Mouse (Mus musculus): ENCODE results near the gene Adamts4. TPM values are rescaled to one million over a fixed set of nuclear protein-coding genes. Genes with fewer than 3 reads are reported as not detected.
A peak's percentile ranks its signal among the peaks of the same experiment; 100 is the strongest.

The Adamts4 gene
- polyA plus RNA-seq, 1 experiment from 2014 or later: 6.1 TPM

- H3K36me3 ChIP-seq (replicated peaks; ENCODE audit: control insufficient read depth, insufficient read depth, low read depth, low read length): no peaks in the 10 kb centered on the region
- H3K9me3 ChIP-seq (replicated peaks; ENCODE audit: control insufficient read depth, low read length): no peaks in the 10 kb centered on the region
- peak; percentile 86; the same call in 1 of the 2 replicates for ATAC-seq (replicated peaks; ENCODE audit: insufficient number of reproducible peaks, low FRiP score, low TSS enrichment, low read depth)
- no peak overlapping the region for H3K9ac ChIP-seq (replicated peaks; ENCODE audit: low read length)
- peak overlapping the region; percentile 37 for H3K4me2 ChIP-seq (ENCODE audit: low read depth, low read length)
- H3K27ac ChIP-seq (replicated peaks; ENCODE audit: low read depth, low read length): peak overlapping the region; percentile 35; the same call in 1 of the 2 replicates
- peaks cover 2% of the 10 kb centered on the region; the same call in 1 of the 2 replicates for H3K4me1 ChIP-seq (ENCODE audit: control insufficient read depth, insufficient read depth, low read length)
- H3K4me3 ChIP-seq (ENCODE audit: low read depth, low read length): 0 out of 2 replicates have a peak overlapping the region, but pooled peaks have one; percentile 12
- WGBS: 6% methylated on average over 2 of the region's 2 CpGs
- no peaks in the 10 kb centered on the region for H3K27me3 ChIP-seq (ENCODE audit: control insufficient read depth, insufficient read depth, low read length)
- peak; percentile 53 for DNase-seq (ENCODE audit: low spot score)
Measured at GRCm38 (mm10) chr1:171263185-171263611, 13.0 kb downstream of the Adamts4 start.

- Histone ChIP-seq H3K4me2 (ENCODE audit: low read depth, low read length) (no peak overlapping the region), H3K9ac (replicated peaks; ENCODE audit: low read length) (no peak overlapping the region), H3K36me3 (replicated peaks; ENCODE audit: control insufficient read depth, insufficient read depth, low read depth, low read length) (no peaks in the 10 kb centered on the region), H3K9me3 (replicated peaks; ENCODE audit: control insufficient read depth, low read length) (no peaks in the 10 kb centered on the region), H3K4me1 (ENCODE audit: control insufficient read depth, insufficient read depth, low read length) (peaks cover 2% of the 10 kb centered on the region; the same call in 1 of the 2 replicates), H3K27me3 (ENCODE audit: control insufficient read depth, insufficient read depth, low read length) (no peaks in the 10 kb centered on the region), H3K4me3 (ENCODE audit: low read depth, low read length) (no peak overlapping the region), H3K27ac (replicated peaks; ENCODE audit: low read depth, low read length) (no peak overlapping the region)
- DNase-seq (ENCODE audit: low spot score): no peak
- no peak for ATAC-seq (replicated peaks; ENCODE audit: insufficient number of reproducible peaks, low FRiP score, low TSS enrichment, low read depth)
- 81% methylated on average over 3 of the region's 3 CpGs for WGBS
Measured at GRCm38 (mm10) chr1:171263666-171264461, 13.6 kb downstream of the Adamts4 start.

GRCm38 (mm10) chr1:171265971-171266744, 15.9 kb downstream of the Adamts4 start:
- 68% methylated on average over 4 of the region's 4 CpGs for WGBS
- DNase-seq (ENCODE audit: low spot score) (no peak), ATAC-seq (replicated peaks; ENCODE audit: insufficient number of reproducible peaks, low FRiP score, low TSS enrichment, low read depth) (no peak)
- no peaks in the 10 kb centered on the region for H3K36me3 ChIP-seq (replicated peaks; ENCODE audit: control insufficient read depth, insufficient read depth, low read depth, low read length)
- no peaks in the 10 kb centered on the region for H3K9me3 ChIP-seq (replicated peaks; ENCODE audit: control insufficient read depth, low read length)
- no peak overlapping the region for H3K4me3 ChIP-seq (ENCODE audit: low read depth, low read length)
- no peak overlapping the region for H3K27ac ChIP-seq (replicated peaks; ENCODE audit: low read depth, low read length)
- no peaks in the 10 kb centered on the region for H3K27me3 ChIP-seq (ENCODE audit: control insufficient read depth, insufficient read depth, low read length)
- H3K4me2 ChIP-seq (ENCODE audit: low read depth, low read length): no peak overlapping the region
- peaks cover 3% of the 10 kb centered on the region for H3K4me1 ChIP-seq (ENCODE audit: control insufficient read depth, insufficient read depth, low read length)
- H3K9ac ChIP-seq (replicated peaks; ENCODE audit: low read length): no peak overlapping the region

GRCm38 (mm10) chr1:171268341-171268740, 18.1 kb downstream of the Adamts4 start:
- Histone ChIP-seq H3K4me1 (ENCODE audit: control insufficient read depth, insufficient read depth, low read length) (peaks cover 3% of the 10 kb centered on the region), H3K9ac (replicated peaks; ENCODE audit: low read length) (no peak overlapping the region), H3K27ac (replicated peaks; ENCODE audit: low read depth, low read length) (no peak overlapping the region), H3K36me3 (replicated peaks; ENCODE audit: control insufficient read depth, insufficient read depth, low read depth, low read length) (peaks cover 4% of the 10 kb centered on the region; the same call in 1 of the 2 replicates), H3K4me3 (ENCODE audit: low read depth, low read length) (no peak overlapping the region), H3K27me3 (ENCODE audit: control insufficient read depth, insufficient read depth, low read length) (no peaks in the 10 kb centered on the region), H3K9me3 (replicated peaks; ENCODE audit: control insufficient read depth, low read length) (no peaks in the 10 kb centered on the region), H3K4me2 (ENCODE audit: low read depth, low read length) (no peak overlapping the region)
- ATAC-seq (replicated peaks; ENCODE audit: insufficient number of reproducible peaks, low FRiP score, low TSS enrichment, low read depth) (no peak), DNase-seq (ENCODE audit: low spot score) (no peak)
- 62% methylated on average over 1 of the region's 1 CpGs for WGBS

- peak within 1 kb of the TSS; percentile 80 for H3K4me3 ChIP-seq (ENCODE audit: low read depth, low read length)
- peak; percentile 90 for ATAC-seq (replicated peaks; ENCODE audit: insufficient number of reproducible peaks, low FRiP score, low TSS enrichment, low read depth)
- H3K27ac ChIP-seq (replicated peaks; ENCODE audit: low read depth, low read length): no peak within 1 kb of the TSS; the same call in 1 of the 2 replicates
Measured at GRCm38 (mm10) chr1:171269848-171270572, 19.8 kb downstream of the Adamts4 start, which contains the start of gene B4galt3. Gene B4galt3 (plus strand): TSS chr1:171270328.

GRCm38 (mm10) chr1:171270573-171270900, 20.3 kb downstream of the Adamts4 start:
- Histone ChIP-seq H3K9me3 (replicated peaks; ENCODE audit: control insufficient read depth, low read length) (no peaks in the 10 kb centered on the region), H3K4me1 (ENCODE audit: control insufficient read depth, insufficient read depth, low read length) (peaks cover 3% of the 10 kb centered on the region), H3K36me3 (replicated peaks; ENCODE audit: control insufficient read depth, insufficient read depth, low read depth, low read length) (peaks cover 9% of the 10 kb centered on the region), H3K4me3 (ENCODE audit: low read depth, low read length) (peak overlapping the region; percentile 80), H3K27ac (replicated peaks; ENCODE audit: low read depth, low read length) (no peak overlapping the region), H3K4me2 (ENCODE audit: low read depth, low read length) (peak overlapping the region; percentile 93), H3K27me3 (ENCODE audit: control insufficient read depth, insufficient read depth, low read length) (no peaks in the 10 kb centered on the region), H3K9ac (replicated peaks; ENCODE audit: low read length) (peak overlapping the region; percentile 72)
- ATAC-seq (replicated peaks; ENCODE audit: insufficient number of reproducible peaks, low FRiP score, low TSS enrichment, low read depth): peak; percentile 82
- 2% methylated on average over 19 of the region's 19 CpGs for WGBS
- peak; percentile 39 for DNase-seq (ENCODE audit: low spot score)

More at GRCm38 (mm10) chr1:171269848-171270572, 19.8 kb downstream of the Adamts4 start, which contains the start of gene B4galt3:
- Histone ChIP-seq H3K9me3 (replicated peaks; ENCODE audit: control insufficient read depth, low read length) (no peaks in the 10 kb centered on the region), H3K36me3 (replicated peaks; ENCODE audit: control insufficient read depth, insufficient read depth, low read depth, low read length) (peaks cover 4% of the 10 kb centered on the region), H3K9ac (replicated peaks; ENCODE audit: low read length) (peak within 1 kb of the TSS; percentile 72), H3K4me1 (ENCODE audit: control insufficient read depth, insufficient read depth, low read length) (peaks cover 3% of the 10 kb centered on the region), H3K4me2 (ENCODE audit: low read depth, low read length) (peak within 1 kb of the TSS; percentile 93), H3K27me3 (ENCODE audit: control insufficient read depth, insufficient read depth, low read length) (no peaks in the 10 kb centered on the region)
- DNase-seq (ENCODE audit: low spot score): peak; percentile 94
- 3% methylated on average over 36 of the region's 36 CpGs for WGBS

GRCm38 (mm10) chr1:171271196-171271595, 21.0 kb downstream of the Adamts4 start:
- Histone ChIP-seq H3K36me3 (replicated peaks; ENCODE audit: control insufficient read depth, insufficient read depth, low read depth, low read length) (peaks cover 10% of the 10 kb centered on the region), H3K9me3 (replicated peaks; ENCODE audit: control insufficient read depth, low read length) (no peaks in the 10 kb centered on the region), H3K4me1 (ENCODE audit: control insufficient read depth, insufficient read depth, low read length) (peaks cover 3% of the 10 kb centered on the region), H3K9ac (replicated peaks; ENCODE audit: low read length) (peak overlapping the region; percentile 72), H3K4me2 (ENCODE audit: low read depth, low read length) (peak overlapping the region; percentile 93), H3K27ac (replicated peaks; ENCODE audit: low read depth, low read length) (no peak overlapping the region; the same call in 1 of the 2 replicates), H3K27me3 (ENCODE audit: control insufficient read depth, insufficient read depth, low read length) (no peaks in the 10 kb centered on the region), H3K4me3 (ENCODE audit: low read depth, low read length) (peak overlapping the region; percentile 80)
- DNase-seq (ENCODE audit: low spot score) (no peak), ATAC-seq (replicated peaks; ENCODE audit: insufficient number of reproducible peaks, low FRiP score, low TSS enrichment, low read depth) (no peak)
- 42% methylated on average over 9 of the region's 9 CpGs for WGBS
